Mouse (Mus musculus) kidney, adult 2 months (tissue): ENCODE results near the gene Astn2.

Source experiments
- CTCF ChIP-seq: fragments of 200-500 bp; conservative IDR thresholded peaks from 2 replicates; pipeline ENCODE4 v1.5.1; 2011; ENCODE audit warnings: low read depth, mild to moderate bottlenecking, control low read depth, low read length, moderate library complexity, mixed read lengths; ENCODE audit not compliant: insufficient read depth, insufficient read length
- POLR2A ChIP-seq: fragments of 200-500 bp; IDR thresholded peaks from one replicate; pipeline ENCODE4 v1.6.1; 2011; ENCODE audit warnings: low read depth, low read length, control low read depth

- TF ChIP-seq CTCF (no peak), POLR2A (no peak)
These were observed 378.9 kb downstream of the Astn2 start for GRCm38 (mm10) chr4:66025393-66026062.
